Mouse (Mus musculus) hindbrain, postnatal 0 days (tissue): ENCODE measurements around the gene Fgfr2. TPM values are rescaled to one million over a fixed set of nuclear protein-coding genes. Genes with fewer than 3 reads are reported as not detected.
"Not testable (repeated sequence)": the region's sequence is repeated elsewhere in the genome, so short reads cannot be mapped to it uniquely, and the experiment has no call there.

Experiments used
- ATAC-seq: fragments of 200-750 bp; cut with Nextera tagmentation; 2 replicates; pipeline ENCODE4 v1.8.0; 2017; ENCODE audit warnings: mild to moderate bottlenecking, moderate TSS enrichment, moderate library complexity
- DNase-seq: peaks from one replicate; pipeline ENCODE4 v3.0.0-alpha.2; 2015; ENCODE audit warnings: low spot score
- H3K27ac ChIP-seq: fragments of 300-500 bp; sonication (generic); 2 replicates; pipeline ENCODE4 v1.5.1; 2014; ENCODE audit warnings: mild to moderate bottlenecking
- H3K27me3 ChIP-seq: fragments of 300-500 bp; sonication (generic); 2 replicates; pipeline ENCODE4 v1.6.1; 2014; ENCODE audit warnings: low read length, mixed read lengths; ENCODE audit not compliant: insufficient read depth
- H3K36me3 ChIP-seq: fragments of 300-500 bp; sonication (generic); 2 replicates; pipeline ENCODE4 v1.6.1; 2014; ENCODE audit warnings: low read length, mixed read lengths; ENCODE audit not compliant: insufficient read depth
- H3K4me1 ChIP-seq: fragments of 300-500 bp; sonication (generic); 2 replicates; pipeline ENCODE4 v1.6.1; 2014; ENCODE audit warnings: antibody characterized with exemption, low read length, mixed read lengths; ENCODE audit not compliant: insufficient read depth
- H3K4me2 ChIP-seq: fragments of 300-500 bp; sonication (generic); 2 replicates; pipeline ENCODE4 v1.6.1; 2014; ENCODE audit warnings: low read depth, mild to moderate bottlenecking, low read length, moderate library complexity, mixed read lengths
- H3K4me3 ChIP-seq: fragments of 300-500 bp; sonication (generic); 2 replicates; pipeline ENCODE4 v1.5.1; 2014; ENCODE audit warnings: low read length
- H3K9ac ChIP-seq: fragments of 300-500 bp; sonication (generic); replicated peaks from 2 replicates; pipeline ENCODE4 v1.6.1; 2014; ENCODE audit warnings: mild to moderate bottlenecking, low read length, moderate library complexity, mixed read lengths
- H3K9me3 ChIP-seq: fragments of 300-500 bp; sonication (generic); 2 replicates; pipeline ENCODE4 v1.6.1; 2016; ENCODE audit warnings: low read length, mixed read lengths
- CTCF ChIP-seq: IDR thresholded peaks from 2 replicates; pipeline ENCODE4 v1.5.1; 2016; ENCODE audit warnings: antibody characterized with exemption, control low read depth, low read depth
- WGBS: fragments of 180-500 bp; shearing (Covaris S2); extraction: QIAGEN DNeasy Blood & Tissue Kit; methylation state at CpG from one replicate; pipeline ENCODE4 v1.1.7; 2014; 5-methylcytosine and 5-hydroxymethylcytosine counted together
- polyA plus RNA-seq: library from polyadenylated mRNA; unstranded; fragments of >200 nt; fragmentation: Nextera tagmentation; extraction: Ambion mirVana; gene quantifications from 2 replicates; pipeline ENCODE4 v1.2.1, GENCODE M21; 2015
- total RNA-seq: library from RNA; depleted of rRNA; stranded (reverse); fragments of >200 nt; gene quantifications from 2 replicates; pipeline ENCODE4 v1.2.3, GENCODE M21; 2014

The Fgfr2 gene
- total and polyA plus RNA-seq, 2 experiments from 2014 or later: 17.3 to 49.0 TPM

DNA sequence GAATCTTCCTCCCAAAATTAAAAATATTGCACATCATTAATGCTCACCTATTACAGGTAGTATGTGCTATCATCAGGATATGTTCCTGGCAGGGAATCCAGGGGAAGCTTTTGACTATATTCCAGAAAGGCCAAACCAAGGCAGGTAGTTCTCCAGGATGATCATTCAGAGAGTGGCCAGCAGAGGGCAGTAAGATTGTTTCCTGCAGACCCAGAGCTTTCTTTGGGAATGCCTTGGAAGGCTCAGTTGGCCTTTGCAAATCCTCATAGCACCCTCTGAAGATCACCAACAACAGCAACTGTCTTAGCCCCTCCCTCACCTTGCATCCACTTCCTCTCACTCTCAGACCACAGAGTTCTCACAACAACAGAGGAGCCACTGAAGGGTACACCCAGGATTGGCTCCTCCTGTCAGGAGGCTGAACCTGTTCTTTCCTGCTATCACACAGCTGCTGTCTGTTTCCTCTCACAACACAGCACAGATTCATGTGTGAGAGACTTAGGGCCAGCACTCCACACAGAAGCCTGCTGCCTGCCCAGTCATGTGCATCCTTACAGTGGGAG lies 2068.3 kb downstream of the Fgfr2 start:
- TF ChIP-seq CTCF: peak; percentile 63
- Histone ChIP-seq H3K9ac (no peak overlapping the region), H3K27me3 (no peaks in the 10 kb centered on the region), H3K9me3 (no peaks in the 10 kb centered on the region), H3K4me1 (no peaks in the 10 kb centered on the region), H3K4me3 (no peak overlapping the region), H3K36me3 (no peaks in the 10 kb centered on the region), H3K27ac (no peak overlapping the region), H3K4me2 (no peak overlapping the region)
- DNase-seq (peak; percentile 59), ATAC-seq (no peak)

DNA sequence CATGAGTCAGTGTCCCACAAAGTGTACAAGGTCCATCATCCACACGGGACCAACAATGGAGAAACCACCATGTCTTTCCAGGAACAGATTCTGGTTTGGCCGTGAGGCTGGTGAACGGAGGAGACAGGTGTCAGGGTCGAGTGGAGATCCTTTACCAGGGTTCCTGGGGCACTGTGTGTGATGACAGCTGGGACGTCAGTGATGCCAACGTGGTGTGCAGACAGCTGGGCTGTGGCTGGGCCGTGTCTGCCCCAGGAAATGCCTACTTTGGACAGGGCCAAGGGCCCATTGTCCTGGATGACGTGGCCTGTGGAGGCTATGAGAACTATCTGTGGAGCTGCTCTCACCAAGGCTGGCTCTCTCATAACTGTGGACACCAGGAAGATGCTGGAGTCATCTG lies 2073.3 kb downstream of the Fgfr2 start:
- H3K36me3 ChIP-seq, H3K9me3 ChIP-seq, H3K27ac ChIP-seq, H3K9ac ChIP-seq, H3K4me3 ChIP-seq, DNase-seq, H3K4me2 ChIP-seq, H3K4me1 ChIP-seq, ATAC-seq, H3K27me3 ChIP-seq: not testable (repeated sequence)
- WGBS: 76% methylated on average over 8 of the region's 8 CpGs

DNA sequence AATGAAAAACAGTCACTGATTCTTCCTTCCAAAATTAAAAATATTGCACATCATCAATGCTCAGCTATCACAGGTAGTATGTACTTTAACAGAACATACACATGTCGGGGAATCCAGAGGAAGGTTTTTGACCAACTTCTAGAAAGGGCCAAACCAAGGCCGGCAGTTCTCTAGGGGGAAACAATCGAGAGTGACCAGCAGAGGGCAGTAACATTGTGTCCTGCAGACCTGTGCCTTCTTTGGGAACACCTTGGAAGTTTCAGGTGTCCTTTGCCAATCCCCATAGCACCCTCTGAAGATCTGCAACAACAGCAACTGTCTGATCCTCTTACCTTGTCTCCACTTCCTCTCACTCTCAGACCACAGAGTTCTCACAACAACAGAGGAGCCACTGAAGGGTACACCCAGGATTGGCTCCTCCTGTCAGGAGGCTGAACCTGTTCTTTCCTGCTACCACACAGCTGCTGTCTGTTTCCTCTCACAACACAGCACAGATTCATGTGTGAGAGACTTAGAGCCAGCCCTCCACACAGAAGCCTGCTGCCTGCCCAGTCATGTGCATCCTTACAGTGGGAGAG lies 2077.8 kb downstream of the Fgfr2 start:
- not testable (repeated sequence) for H3K36me3 ChIP-seq, H3K9me3 ChIP-seq, H3K4me3 ChIP-seq, ATAC-seq, H3K4me1 ChIP-seq, H3K27ac ChIP-seq, H3K27me3 ChIP-seq, H3K4me2 ChIP-seq, H3K9ac ChIP-seq
- DNase-seq: peak; percentile 8
- peak; percentile 48; the same call in 1 of the 2 replicates for TF ChIP-seq CTCF
- 36% methylated on average over 3 of the region's 3 CpGs for WGBS

DNA sequence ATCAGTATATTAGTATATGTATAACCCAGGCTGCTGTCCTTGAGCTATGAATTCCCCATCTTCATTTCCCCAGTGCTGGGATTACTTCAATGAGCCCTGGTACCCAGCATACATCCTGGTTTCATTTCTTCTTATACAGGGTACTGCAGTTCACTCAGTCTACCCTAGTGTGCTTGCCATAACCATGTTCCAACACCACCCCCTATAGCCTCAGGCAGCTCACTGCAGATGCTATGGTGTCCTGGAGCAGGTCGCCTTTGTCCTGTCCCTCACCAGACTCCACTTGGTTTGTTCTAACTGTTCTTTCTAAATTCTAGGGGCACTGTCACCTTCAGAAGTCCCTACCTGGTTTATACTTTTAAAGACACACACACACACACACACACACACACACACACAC lies 2080.5 kb downstream of the Fgfr2 start:
- WGBS: 67% methylated on average over 1 of the region's 1 CpGs
- H3K9me3 ChIP-seq: no peaks in the 10 kb centered on the region
- H3K4me2 ChIP-seq: no peak overlapping the region

DNA sequence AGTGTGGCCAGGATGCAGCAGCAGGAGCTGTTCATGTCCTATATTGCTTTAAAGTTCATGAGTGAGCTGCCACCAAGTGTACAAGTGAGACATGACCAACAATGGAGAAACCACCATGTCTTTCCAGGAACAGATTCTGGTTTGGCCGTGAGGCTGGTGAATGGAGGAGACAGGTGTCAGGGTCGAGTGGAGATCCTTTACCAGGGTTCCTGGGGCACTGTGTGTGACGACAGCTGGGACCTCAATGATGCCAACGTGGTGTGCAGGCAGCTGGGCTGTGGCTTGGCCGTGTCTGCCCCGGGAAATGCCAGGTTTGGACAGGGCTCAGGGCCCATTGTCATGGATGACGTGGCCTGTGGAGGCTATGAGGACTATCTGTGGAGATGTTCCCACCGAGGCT lies 2082.4 kb downstream of the Fgfr2 start:
- H3K27me3 ChIP-seq, H3K9ac ChIP-seq, H3K36me3 ChIP-seq, H3K4me1 ChIP-seq, ATAC-seq, H3K4me2 ChIP-seq, H3K9me3 ChIP-seq, DNase-seq, H3K27ac ChIP-seq, H3K4me3 ChIP-seq: not testable (repeated sequence)
- WGBS: 71% methylated on average over 7 of the region's 8 CpGs

More for the DNA sequence above, 2080.5 kb downstream of the Fgfr2 start:
- no peak for DNase-seq
- no peaks in the 10 kb centered on the region for H3K36me3 ChIP-seq
- no peaks in the 10 kb centered on the region for H3K27me3 ChIP-seq
- H3K4me3 ChIP-seq: no peak overlapping the region
- TF ChIP-seq CTCF: peak; percentile 41
- no peak overlapping the region for H3K27ac ChIP-seq
- no peak overlapping the region for H3K9ac ChIP-seq
- H3K4me1 ChIP-seq: no peaks in the 10 kb centered on the region
- no peak for ATAC-seq

DNA sequence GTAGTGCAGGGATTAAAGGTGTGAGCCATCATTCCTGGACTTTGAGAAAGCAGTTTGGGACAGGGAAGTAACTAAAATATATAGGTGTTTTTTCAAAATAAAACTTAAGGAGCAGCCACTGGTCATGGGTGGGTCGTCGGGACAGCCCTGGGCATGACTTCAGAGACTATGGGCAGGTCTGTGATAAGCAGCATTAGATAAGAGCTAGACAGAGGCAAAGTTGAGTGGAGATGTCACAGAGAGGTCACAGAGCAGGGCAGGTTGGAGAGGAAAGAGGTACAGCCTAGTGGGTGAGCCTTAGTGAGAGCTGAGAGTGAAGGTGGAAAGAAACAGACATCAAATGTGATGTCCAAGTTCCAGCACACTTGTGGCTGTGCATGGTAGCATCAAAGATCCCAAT lies 2086.1 kb downstream of the Fgfr2 start:
- no peak for ATAC-seq
- Histone ChIP-seq H3K4me3 (no peak overlapping the region), H3K9ac (no peak overlapping the region), H3K4me1 (no peaks in the 10 kb centered on the region), H3K36me3 (no peaks in the 10 kb centered on the region), H3K27me3 (no peaks in the 10 kb centered on the region), H3K27ac (no peak overlapping the region), H3K9me3 (no peaks in the 10 kb centered on the region), H3K4me2 (no peak overlapping the region)
- 91% methylated on average over 2 of the region's 2 CpGs for WGBS
- TF ChIP-seq CTCF: no peak
- DNase-seq: no peak

DNA sequence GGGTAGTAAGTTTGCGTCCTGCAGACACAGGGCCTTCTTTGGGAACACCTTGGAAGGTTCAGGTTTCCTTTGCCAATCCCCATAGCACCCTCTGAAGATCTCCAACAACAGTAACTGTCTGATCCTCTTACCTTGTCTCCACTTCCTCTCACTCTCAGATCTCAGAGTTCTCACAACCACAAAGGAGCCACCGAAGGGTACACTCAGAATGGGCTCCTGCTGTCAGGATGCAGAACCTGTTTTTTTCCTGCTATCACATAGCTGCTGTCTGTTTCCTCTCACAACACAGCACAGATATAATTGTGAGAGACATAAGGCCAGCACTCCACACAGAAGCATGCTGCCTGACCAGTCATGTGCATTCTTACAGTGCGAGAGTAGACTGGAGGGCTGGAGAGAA lies 2086.8 kb downstream of the Fgfr2 start:
- Histone ChIP-seq H3K27me3 (no peaks in the 10 kb centered on the region), H3K4me2 (no peak overlapping the region), H3K36me3 (no peaks in the 10 kb centered on the region), H3K9me3 (no peaks in the 10 kb centered on the region), H3K27ac (no peak overlapping the region), H3K4me1 (no peaks in the 10 kb centered on the region), H3K9ac (no peak overlapping the region), H3K4me3 (no peak overlapping the region)
- DNase-seq (no peak), ATAC-seq (no peak)
- 81% methylated on average over 3 of the region's 3 CpGs for WGBS
- TF ChIP-seq CTCF: no peak
